8 mouse cellular contexts compared by ENCODE assay signal in genomic region chr6:22875614-22876541, GRCm38 (mm10). TPM values are rescaled to one million over a fixed set of nuclear protein-coding genes. Genes with fewer than 3 reads are reported as not detected.
DNase-seq lines count a peak whose midpoint lies in the region; ATAC-seq and TF ChIP-seq lines count a peak whose summit lies in the region.

No protein-coding gene starts in this region.

- H3K9ac ChIP-seq in ES-E14 (ENCODE audit: insufficient read depth, low read depth, low read length, poor library complexity, severe bottlenecking), result peak overlapping the region; percentile 42; the same call in 1 of the 2 replicates
- H3K9ac ChIP-seq in liver, embryonic 14.5 days (replicated peaks), result no peak overlapping the region
- peak overlapping the region; percentile 67 for H3K9ac ChIP-seq in stomach, embryonic 16.5 days (ENCODE audit: low read length)

- in situ Hi-C loops in ES-E14 (cut with MboI; ENCODE audit: low sequenced_read_pairs in 2 of 2, unreplicated experiment in 2 of 2), result no loop called here

- 0 out of 2 replicates have a peak overlapping the region, but pooled peaks have one; percentile 3 for H3K4me3 ChIP-seq in kidney, adult 2 months (ENCODE audit: insufficient read depth, low read depth, low read length)
- H3K4me3 ChIP-seq in ES-E14 (ENCODE audit: insufficient read depth in 1 of 2, low read depth in 1 of 2, low read length in 2 of 2, poor library complexity in 1 of 2, severe bottlenecking in 1 of 2), result peak overlapping the region; percentile 64 to 73
- peak overlapping the region; percentile 15 to 37; a peak in 3 of 4 replicates for H3K4me3 ChIP-seq in liver, embryonic 14.5 days (ENCODE audit: insufficient read depth in 1 of 2, low read depth in 2 of 2, low read length in 2 of 2)
- peak overlapping the region; percentile 56 for H3K4me3 ChIP-seq in stomach, embryonic 16.5 days (replicated peaks; ENCODE audit: low read length)

- TF ChIP-seq EP300 in liver, embryonic 14.5 days (IDR thresholded peaks at IDR 0.05; ENCODE audit: low read depth), result no peak

- no peaks in the 10 kb centered on the region for H3K36me3 ChIP-seq in kidney, adult 2 months (ENCODE audit: control insufficient read depth, insufficient read depth, low read length)
- no peaks in the 10 kb centered on the region for H3K36me3 ChIP-seq in ES-E14 (ENCODE audit: control insufficient read depth, insufficient read depth, low read length, poor library complexity, severe bottlenecking)
- no peaks in the 10 kb centered on the region for H3K36me3 ChIP-seq in liver, embryonic 14.5 days (replicated peaks; ENCODE audit: control insufficient read depth, insufficient read depth, low read depth)
- no peaks in the 10 kb centered on the region for H3K36me3 ChIP-seq in stomach, embryonic 16.5 days (ENCODE audit: control insufficient read depth, insufficient read depth, low read length)

- H3K27me3 ChIP-seq in kidney, adult 2 months (replicated peaks; ENCODE audit: control insufficient read depth, insufficient read depth, low read length), result no peaks in the 10 kb centered on the region
- peaks cover 14% of the 10 kb centered on the region for H3K27me3 ChIP-seq in liver, embryonic 14.5 days (ENCODE audit: control insufficient read depth, insufficient read depth, low read length)
- H3K27me3 ChIP-seq in stomach, embryonic 16.5 days (ENCODE audit: control insufficient read depth, insufficient read depth, low read length), result peaks cover 4% of the 10 kb centered on the region

- H3K9me3 ChIP-seq in ES-E14 (ENCODE audit: control insufficient read depth, insufficient read depth, low read depth, low read length), result no peaks in the 10 kb centered on the region
- H3K9me3 ChIP-seq in liver, embryonic 14.5 days (ENCODE audit: control insufficient read depth, low read length), result no peaks in the 10 kb centered on the region
- no peaks in the 10 kb centered on the region for H3K9me3 ChIP-seq in stomach, embryonic 16.5 days (replicated peaks; ENCODE audit: control insufficient read depth, low read length)

- DNase-seq in kidney, adult 2 months, result no peak
- no peak for DNase-seq in kidney, postnatal 14 days
- DNase-seq in ES-E14 (ENCODE audit: low read depth, low spot score), result peak; percentile 16
- peak; percentile 35 for DNase-seq in embryo, embryonic 10.5 days (ENCODE audit: low spot score)
- no peak for DNase-seq in liver, embryonic 14.5 days (ENCODE audit: low read depth in 3 of 3, low spot score in 3 of 3)
- DNase-seq in lung, postnatal 14 days, result no peak

- H3K4me1 ChIP-seq in kidney, adult 2 months (ENCODE audit: control insufficient read depth, insufficient read depth, low read length), result no peaks in the 10 kb centered on the region
- 0 out of 4 replicates have a peak, but pooled peaks cover 0 to 2% of the 10 kb centered on the region in 2 experiments for H3K4me1 ChIP-seq in ES-E14 (ENCODE audit: control insufficient read depth in 2 of 2, insufficient read depth in 2 of 2, low read length in 2 of 2, poor library complexity in 1 of 2)
- H3K4me1 ChIP-seq in liver, embryonic 14.5 days (replicated peaks; ENCODE audit: control insufficient read depth in 2 of 2, insufficient read depth in 2 of 2, low read length in 1 of 2), result no peaks in the 10 kb centered on the region
- no peaks in the 10 kb centered on the region for H3K4me1 ChIP-seq in stomach, embryonic 16.5 days (ENCODE audit: control insufficient read depth, insufficient read depth, low read length)

- TF ChIP-seq CTCF in kidney, adult 2 months (conservative IDR thresholded peaks at IDR 0.05; ENCODE audit: insufficient read depth, insufficient read length, low read depth, low read length), result no peak
- no peak for TF ChIP-seq CTCF in liver, embryonic 14.5 days (IDR thresholded peaks at IDR 0.05; ENCODE audit: low read depth)

- ATAC-seq in hematopoietic stem cell, adult 5-6 weeks (replicated peaks in 1 of 2; ENCODE audit: insufficient read depth in 1 of 2, low FRiP score in 2 of 2, low TSS enrichment in 1 of 2, low read depth in 1 of 2, poor library complexity in 2 of 2, severe bottlenecking in 2 of 2), result peak; percentile 37 to 42; a peak in 3 of 4 replicates
- no peak for ATAC-seq in liver, embryonic 14.5 days (ENCODE audit: insufficient read depth)
- ATAC-seq in stomach, embryonic 16.5 days (ENCODE audit: insufficient read depth, low FRiP score), result 0 out of 2 replicates have a peak, but pooled peaks have one; percentile 34

- H3K27ac ChIP-seq in kidney, adult 2 months (ENCODE audit: insufficient read depth, low read depth, low read length), result no peak overlapping the region
- no peak overlapping the region for H3K27ac ChIP-seq in ES-E14 (ENCODE audit: insufficient read depth, low read depth, low read length, poor library complexity, severe bottlenecking)
- H3K27ac ChIP-seq in liver, embryonic 14.5 days, result no peak overlapping the region
- no peak overlapping the region for H3K27ac ChIP-seq in stomach, embryonic 16.5 days (ENCODE audit: low read length)

- 3% methylated on average over 45 of the region's 45 CpGs for WGBS in kidney, adult 2 months
- WGBS in liver, embryonic 14.5 days (ENCODE audit: insufficient replicate concordance), result 5% methylated on average over 45 of the region's 45 CpGs
- WGBS in stomach, embryonic 16.5 days, result 2% methylated on average over 45 of the region's 45 CpGs

- TF ChIP-seq POLR2A in kidney, adult 2 months (IDR thresholded peaks at IDR 0.05; ENCODE audit: low read depth, low read length), result no peak

- H3K4me2 ChIP-seq in liver, embryonic 14.5 days (ENCODE audit: low read depth), result peak overlapping the region; percentile 51
- peak overlapping the region; percentile 67 for H3K4me2 ChIP-seq in stomach, embryonic 16.5 days (ENCODE audit: low read depth, low read length)

TF ChIP-seq in ES-E14, 5 proteins besides CTCF, POLR2A, EP300 and RAD21:
- TF ChIP-seq MAFK (IDR thresholded peaks at IDR 0.05; ENCODE audit: insufficient read depth, low read depth, low read length) (no peak), HCFC1 (IDR thresholded peaks at IDR 0.05; ENCODE audit: borderline replicate concordance, insufficient read depth, low read length) (no peak), ZC3H11A (IDR thresholded peaks at IDR 0.05; ENCODE audit: borderline replicate concordance, low read depth, low read length) (no peak), ZNF384 (IDR thresholded peaks at IDR 0.05; ENCODE audit: low read depth, low read length) (no peak)
TF ChIP-seq in ES-E14: peak in this region for 0.

RNA-seq across cellular contexts. Expression of gene Ptprz1, which starts 0.6 kb away (rescaled TPM):
- 0.11 and 0.14 TPM in 2 replicates for polyA plus RNA-seq in kidney, adult 2 months (2012; rRNA removed)
- 1.2 and 1.5 TPM in 2 replicates for total RNA-seq in ES-E14 (2012; rRNA removed)
- total RNA-seq in hematopoietic stem cell, adult 5-6 weeks (2017), result not detected in 2 replicates
- polyA plus RNA-seq in liver, embryonic 14.5 days (2012; rRNA removed), result 0.04 and 0.14 TPM in 2 replicates
- polyA plus RNA-seq in liver, embryonic 14.5 days (2014; fragmentation: Nextera tagmentation; extraction: Ambion mirVana), result 0.09 TPM in 1 of 2 replicates, not detected in the other
- polyA plus RNA-seq in stomach, embryonic 16.5 days (2015; fragmentation: Nextera tagmentation; extraction: Ambion mirVana), result 6.8 and 7.1 TPM in 2 replicates

Comparison
In these comparisons a context has a peak if more than half of its experiments do, and no peak if none do; other contexts are left out.
1. DNase-seq: peak in ES-E14 (single experiment) and embryo, embryonic 10.5 days (single experiment); none in kidney, adult 2 months (single experiment), kidney, postnatal 14 days (single experiment), liver, embryonic 14.5 days (0 of 3) and lung, postnatal 14 days (single experiment).
2. H3K4me3 ChIP-seq: peak in every context shown above with its lines; median percentile 68 in ES-E14; 56 in stomach, embryonic 16.5 days; 26 in liver, embryonic 14.5 days; 3 in kidney, adult 2 months.